Mouse (Mus musculus): ENCODE measurements around the gene Gm7029.
"Not testable (repeated sequence)": the region's sequence is repeated elsewhere in the genome, so short reads cannot be mapped to it uniquely, and the experiment has no call there.

DNA sequence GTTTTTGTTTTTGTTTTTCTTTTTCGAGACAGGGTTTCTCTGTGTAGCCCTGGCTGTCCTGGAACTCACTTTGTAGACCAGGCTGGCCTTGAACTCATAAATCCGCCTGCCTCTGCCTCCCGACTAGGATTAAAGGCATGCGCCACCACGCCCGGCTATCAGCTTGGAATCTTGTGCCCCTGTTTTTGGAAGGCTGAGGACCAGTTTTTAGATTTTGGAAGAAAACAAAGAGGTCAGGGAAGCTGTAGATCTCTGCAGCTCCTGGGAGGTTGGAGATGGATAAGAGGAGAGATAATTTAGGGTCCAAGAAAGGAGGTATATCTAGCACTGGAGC, 48.7 kb upstream of the Gm7029 start:
- TF ChIP-seq POLR2A (IDR thresholded peaks at IDR 0.05; ENCODE audit: low read depth, low read length); CTCF (conservative IDR thresholded peaks at IDR 0.05; ENCODE audit: insufficient read depth, insufficient read length, low read depth, low read length): not testable (repeated sequence)

All from kidney, adult 2 months (tissue).